Comparison of ENCODE assay signal across 9 mouse cellular contexts in the genomic region with DNA sequence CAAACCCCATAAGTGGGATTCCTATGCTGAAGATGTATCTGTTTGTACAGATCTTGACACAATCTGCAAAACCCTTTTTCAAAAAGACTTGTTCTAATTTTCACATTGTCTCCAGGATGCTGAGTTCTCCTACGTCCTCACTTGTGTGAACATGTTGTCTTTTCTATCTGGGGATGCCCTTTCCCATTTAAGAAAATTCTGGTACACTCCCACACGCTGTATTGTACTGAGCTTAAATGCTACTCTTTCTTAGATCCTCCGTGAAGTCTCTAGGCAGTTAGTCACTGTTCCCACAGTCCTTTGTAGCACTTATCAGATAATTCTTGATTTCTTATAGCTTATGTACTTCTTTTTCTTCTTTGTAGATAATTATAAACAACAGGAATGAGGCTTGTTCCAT.
"Had no signal": no experiment of that assay in that cellular context is flagged by ENCODE, and none has a peak within 500 bp of the region (broad histone marks: within the 10 kb centered on the region; RNA-seq: fewer than 3 reads in every experiment).

No protein-coding gene starts in this region.

- DNase-seq: kidney, adult 11 months; kidney, adult 9 months; kidney, postnatal 10 days; kidney, postnatal 4 days; lung, adult 18-20 months; retina, postnatal 1 day; spleen, adult 18-20 months; thymus, postnatal 36 days had no signal

- ATAC-seq: midbrain, embryonic 16.5 days had no signal
